Mouse (Mus musculus) heart, embryonic 10.5 days (tissue): ENCODE results near the gene Gm20479. TPM values are rescaled to one million over a fixed set of nuclear protein-coding genes. Genes with fewer than 3 reads are reported as not detected.
A peak's percentile ranks its signal among the peaks of the same experiment; 100 is the strongest.

Experiments used
- DNase-seq: peaks from one replicate; pipeline ENCODE4 v3.0.0-alpha.2; 2017; ENCODE audit warnings: low spot score
- H3K27ac ChIP-seq: fragments of 300-500 bp; sonication (generic); 2 replicates; pipeline ENCODE4 v1.5.1; 2016; ENCODE audit warnings: mild to moderate bottlenecking
- H3K27me3 ChIP-seq: fragments of 300-500 bp; sonication (generic); 2 replicates; pipeline ENCODE4 v1.6.1; 2016; ENCODE audit warnings: mild to moderate bottlenecking; ENCODE audit not compliant: poor library complexity, insufficient read depth, severe bottlenecking
- H3K36me3 ChIP-seq: fragments of 300-500 bp; sonication (generic); 2 replicates; pipeline ENCODE4 v1.6.1; 2016; ENCODE audit warnings: mild to moderate bottlenecking, moderate library complexity
- H3K4me1 ChIP-seq: fragments of 300-500 bp; sonication (generic); 2 replicates; pipeline ENCODE4 v1.6.1; 2016; ENCODE audit warnings: mild to moderate bottlenecking
- H3K4me3 ChIP-seq: fragments of 300-500 bp; sonication (generic); 2 replicates; pipeline ENCODE4 v1.5.1; 2016; ENCODE audit warnings: mild to moderate bottlenecking, moderate library complexity
- H3K9me3 ChIP-seq: fragments of 300-500 bp; sonication (generic); 2 replicates; pipeline ENCODE4 v1.6.1; 2016; ENCODE audit warnings: mild to moderate bottlenecking, moderate library complexity
- WGBS: fragments of 180-500 bp; shearing (Covaris S2); methylation state at CpG from one replicate; pipeline ENCODE4 v1.1.7; 2016; 5-methylcytosine and 5-hydroxymethylcytosine counted together
- polyA plus RNA-seq: library from polyadenylated mRNA; unstranded; fragments of >200 nt; fragmentation: Nextera tagmentation; extraction: Ambion mirVana; gene quantifications from 2 replicates; pipeline ENCODE4 v1.2.1, GENCODE M21; 2016

Gene Gm20479
- polyA plus RNA-seq, 1 experiment from 2014 or later: 1.3 TPM

GRCm38 (mm10) chr7:27311651-27312284, 45.5 kb downstream of the Gm20479 start:
- Histone ChIP-seq H3K4me1 (peaks cover 16% of the 10 kb centered on the region), H3K9me3 (peaks cover 10% of the 10 kb centered on the region; the same call in 1 of the 2 replicates), H3K36me3 (peaks cover 6% of the 10 kb centered on the region; the same call in 1 of the 2 replicates), H3K27me3 (peaks cover 42% of the 10 kb centered on the region), H3K27ac (no peak overlapping the region), H3K4me3 (no peak overlapping the region)
- 86% methylated on average over 12 of the region's 12 CpGs for WGBS
- DNase-seq: no peak

- peak overlapping the region; percentile 52; the same call in 1 of the 2 replicates for H3K4me3 ChIP-seq
- DNase-seq: no peak
- peaks cover 16% of the 10 kb centered on the region for H3K4me1 ChIP-seq
- H3K36me3 ChIP-seq: peaks cover 6% of the 10 kb centered on the region; the same call in 1 of the 2 replicates
- WGBS: 37% methylated on average over 8 of the region's 8 CpGs
- peaks cover 10% of the 10 kb centered on the region; the same call in 1 of the 2 replicates for H3K9me3 ChIP-seq
- H3K27me3 ChIP-seq: peaks cover 48% of the 10 kb centered on the region
- no peak overlapping the region for H3K27ac ChIP-seq
These were observed 46.2 kb downstream of the Gm20479 start for GRCm38 (mm10) chr7:27310996-27311535.

- no peak overlapping the region for H3K27ac ChIP-seq
- H3K9me3 ChIP-seq: peaks cover 10% of the 10 kb centered on the region; the same call in 1 of the 2 replicates
- DNase-seq: no peak
- H3K4me3 ChIP-seq: peak overlapping the region; percentile 52
- H3K27me3 ChIP-seq: peaks cover 56% of the 10 kb centered on the region
- 8% methylated on average over 17 of the region's 17 CpGs for WGBS
- H3K36me3 ChIP-seq: peaks cover 6% of the 10 kb centered on the region; the same call in 1 of the 2 replicates
- peaks cover 16% of the 10 kb centered on the region for H3K4me1 ChIP-seq
These were observed 46.9 kb downstream of the Gm20479 start for GRCm38 (mm10) chr7:27310306-27310705.

GRCm38 (mm10) chr7:27309832-27310231, 47.4 kb downstream of the Gm20479 start:
- WGBS: 51% methylated on average over 3 of the region's 3 CpGs
- Histone ChIP-seq H3K4me1 (peaks cover 16% of the 10 kb centered on the region), H3K9me3 (peaks cover 10% of the 10 kb centered on the region; the same call in 1 of the 2 replicates), H3K36me3 (peaks cover 6% of the 10 kb centered on the region; the same call in 1 of the 2 replicates), H3K4me3 (peak overlapping the region; percentile 52), H3K27me3 (peaks cover 61% of the 10 kb centered on the region), H3K27ac (no peak overlapping the region)
- no peak for DNase-seq

GRCm38 (mm10) chr7:27308821-27309549, 48.2 kb downstream of the Gm20479 start:
- Histone ChIP-seq H3K4me3 (peak overlapping the region; percentile 53), H3K36me3 (peaks cover 1% of the 10 kb centered on the region; the same call in 1 of the 2 replicates), H3K9me3 (peaks cover 5% of the 10 kb centered on the region; the same call in 1 of the 2 replicates), H3K4me1 (peaks cover 16% of the 10 kb centered on the region), H3K27ac (peak overlapping the region; percentile 25; the same call in 1 of the 2 replicates), H3K27me3 (peaks cover 69% of the 10 kb centered on the region)
- WGBS: 9% methylated on average over 28 of the region's 28 CpGs
- no peak for DNase-seq

GRCm38 (mm10) chr7:27307551-27307950, 49.7 kb downstream of the Gm20479 start:
- DNase-seq: no peak
- H3K27me3 ChIP-seq: peaks cover 80% of the 10 kb centered on the region
- no peaks in the 10 kb centered on the region for H3K9me3 ChIP-seq
- H3K36me3 ChIP-seq: no peaks in the 10 kb centered on the region
- H3K27ac ChIP-seq: no peak overlapping the region
- H3K4me1 ChIP-seq: peaks cover 16% of the 10 kb centered on the region
- H3K4me3 ChIP-seq: no peak overlapping the region
- 63% methylated on average over 9 of the region's 9 CpGs for WGBS

- DNase-seq: no peak
- WGBS: 70% methylated on average over 24 of the region's 24 CpGs
- H3K4me3 ChIP-seq: no peak overlapping the region
- H3K36me3 ChIP-seq: no peaks in the 10 kb centered on the region
- H3K4me1 ChIP-seq: peaks cover 16% of the 10 kb centered on the region
- H3K27me3 ChIP-seq: peaks cover 74% of the 10 kb centered on the region
- H3K27ac ChIP-seq: no peak overlapping the region
- no peaks in the 10 kb centered on the region for H3K9me3 ChIP-seq
These were observed 50.8 kb downstream of the Gm20479 start for GRCm38 (mm10) chr7:27306161-27307160.

- no peak for DNase-seq
- Histone ChIP-seq H3K36me3 (no peaks in the 10 kb centered on the region), H3K9me3 (no peaks in the 10 kb centered on the region), H3K27ac (no peak overlapping the region), H3K4me3 (no peak overlapping the region), H3K27me3 (peaks cover 61% of the 10 kb centered on the region), H3K4me1 (peaks cover 8% of the 10 kb centered on the region)
- 80% methylated on average over 17 of the region's 17 CpGs for WGBS
These were observed 52.0 kb downstream of the Gm20479 start for GRCm38 (mm10) chr7:27305091-27305730.

Other genes with a start within 250 kb of the Gm20479 start
- not detected in 2 replicates for gene Cyp2f2, start 237.5 kb downstream of the Gm20479 start, polyA plus RNA-seq
- gene Cyp2t4, start 203.7 kb downstream of the Gm20479 start, polyA plus RNA-seq: 0.11 TPM in 1 of 2 replicates, not detected in the other
- 66.5 and 73.0 TPM in 2 replicates for gene Egln2, start 190.6 kb downstream of the Gm20479 start, polyA plus RNA-seq
- 59.4 and 63.2 TPM in 2 replicates for gene Rab4b, start 178.5 kb downstream of the Gm20479 start, polyA plus RNA-seq
- not detected in 2 replicates for gene Gm21983, start 176.3 kb downstream of the Gm20479 start, polyA plus RNA-seq
- gene Mia, start 176.3 kb downstream of the Gm20479 start, polyA plus RNA-seq: 1.0 and 1.5 TPM in 2 replicates
- gene BC024978, start 161.6 kb downstream of the Gm20479 start, polyA plus RNA-seq: 3.1 and 3.2 TPM in 2 replicates
- gene Snrpa, start 161.1 kb downstream of the Gm20479 start, polyA plus RNA-seq: 227 and 298 TPM in 2 replicates
- 3.4 and 5.0 TPM in 2 replicates for gene Itpkc, start 128.8 kb downstream of the Gm20479 start, polyA plus RNA-seq
- 12.3 and 13.9 TPM in 2 replicates for gene Coq8b, start 124.4 kb downstream of the Gm20479 start, polyA plus RNA-seq
- 7.0 and 9.6 TPM in 2 replicates for gene Numbl, start 99.0 kb downstream of the Gm20479 start, polyA plus RNA-seq
- 19.2 and 23.6 TPM in 2 replicates for gene Ltbp4, start 19.7 kb downstream of the Gm20479 start, polyA plus RNA-seq
- gene Shkbp1, start 1.4 kb downstream of the Gm20479 start, polyA plus RNA-seq: 48.3 and 50.4 TPM in 2 replicates
- gene Sptbn4, start 90.3 kb upstream of the Gm20479 start, polyA plus RNA-seq: 0.40 and 0.46 TPM in 2 replicates
- gene Blvrb, start 90.6 kb upstream of the Gm20479 start, polyA plus RNA-seq: 88.8 and 94.6 TPM in 2 replicates
- gene Sertad3, start 116.3 kb upstream of the Gm20479 start, polyA plus RNA-seq: 19.0 and 23.8 TPM in 2 replicates
- 34.8 and 38.9 TPM in 2 replicates for gene Sertad1, start 129.5 kb upstream of the Gm20479 start, polyA plus RNA-seq
- gene Prx, start 141.9 kb upstream of the Gm20479 start, polyA plus RNA-seq: 2.4 and 2.8 TPM in 2 replicates
- gene Hipk4, start 165.8 kb upstream of the Gm20479 start, polyA plus RNA-seq: 0.54 and 0.59 TPM in 2 replicates
- 54.1 and 55.6 TPM in 2 replicates for gene Pld3, start 195.8 kb upstream of the Gm20479 start, polyA plus RNA-seq
- 36.3 and 37.4 TPM in 2 replicates for gene 2310022A10Rik, start 195.8 kb upstream of the Gm20479 start, polyA plus RNA-seq
- 94.8 and 106 TPM in 2 replicates for gene Akt2, start 234.1 kb upstream of the Gm20479 start, polyA plus RNA-seq